Mouse (Mus musculus): Measurements from ENCODE around the gene Fam84b. TPM values are rescaled to one million over a fixed set of nuclear protein-coding genes. Genes with fewer than 3 reads are reported as not detected.

The Fam84b gene
- polyA plus RNA-seq, 1 experiment from 2014 or later: 6.2 TPM

DNA sequence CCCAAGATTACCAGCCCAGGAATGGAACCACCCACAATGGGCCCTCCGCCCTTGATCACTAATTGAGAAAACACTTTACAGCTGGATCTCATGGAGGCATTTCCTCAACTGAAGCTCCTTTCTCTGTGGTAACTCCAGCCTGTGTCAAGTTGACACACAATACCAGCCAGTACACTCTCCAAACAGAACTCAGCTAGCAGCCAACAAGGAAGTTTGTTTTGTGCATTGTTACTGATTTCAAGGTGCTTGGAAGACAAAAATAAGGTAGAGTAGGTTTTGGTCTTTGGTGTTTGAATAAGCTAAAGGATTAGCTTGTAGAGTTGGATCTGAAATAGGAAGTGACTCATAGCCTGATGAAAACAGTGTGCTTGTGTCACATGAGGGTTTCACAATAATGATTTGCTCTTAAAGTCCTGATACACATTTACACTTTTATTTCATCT is 74.0 kb downstream of the Fam84b start:
- Histone ChIP-seq H3K27me3 (replicated peaks) (no peaks in the 10 kb centered on the region), H3K27ac (no peak overlapping the region), H3K4me1 (no peaks in the 10 kb centered on the region), H3K4me3 (no peak overlapping the region), H3K9ac (no peak overlapping the region), H3K4me2 (no peak overlapping the region), H3K9me3 (replicated peaks) (no peaks in the 10 kb centered on the region), H3K36me3 (no peaks in the 10 kb centered on the region)
- no peak for ATAC-seq
- 69% methylated on average over 1 of the region's 1 CpGs for WGBS (ENCODE audit: insufficient replicate concordance)

DNA sequence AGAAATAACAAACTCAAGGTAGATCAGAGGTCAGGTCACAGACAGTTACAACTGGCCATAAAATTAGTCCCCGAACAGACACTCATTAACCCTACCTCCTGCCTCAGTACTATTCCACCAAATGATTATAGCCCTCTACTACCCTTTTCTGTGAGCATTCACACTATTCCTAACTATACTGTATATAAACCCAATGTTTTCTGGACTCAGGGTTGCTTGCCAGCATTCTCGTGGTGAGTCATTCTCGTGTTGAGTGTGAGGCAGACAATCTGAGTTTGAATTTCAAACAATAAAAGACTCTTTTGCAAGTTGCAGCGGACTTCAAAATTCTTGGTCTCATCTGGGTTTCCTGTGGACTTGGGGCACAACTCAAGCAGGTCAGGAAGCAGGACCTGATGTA is 74.5 kb downstream of the Fam84b start:
- no peak overlapping the region for H3K9ac ChIP-seq
- H3K4me1 ChIP-seq: no peaks in the 10 kb centered on the region
- no peaks in the 10 kb centered on the region for H3K9me3 ChIP-seq (replicated peaks)
- WGBS (ENCODE audit: insufficient replicate concordance): 71% methylated on average over 4 of the region's 4 CpGs
- H3K4me2 ChIP-seq: no peak overlapping the region
- no peak for ATAC-seq
- H3K27ac ChIP-seq: no peak overlapping the region
- no peak overlapping the region for H3K4me3 ChIP-seq
- no peaks in the 10 kb centered on the region for H3K36me3 ChIP-seq
- no peaks in the 10 kb centered on the region for H3K27me3 ChIP-seq (replicated peaks)

Other genes starting within 250 kb of the Fam84b start
- gene A1bg, start 69.2 kb upstream of the Fam84b start, polyA plus RNA-seq (2016; fragmentation: Nextera tagmentation; extraction: Ambion mirVana): not detected in 2 replicates